Mouse (Mus musculus): Measurements from ENCODE around the gene Iltifb.
"Not testable (repeated sequence)": the region's sequence is repeated elsewhere in the genome, so short reads cannot be mapped to it uniquely, and the experiment has no call there.

Iltifb gene

DNA sequence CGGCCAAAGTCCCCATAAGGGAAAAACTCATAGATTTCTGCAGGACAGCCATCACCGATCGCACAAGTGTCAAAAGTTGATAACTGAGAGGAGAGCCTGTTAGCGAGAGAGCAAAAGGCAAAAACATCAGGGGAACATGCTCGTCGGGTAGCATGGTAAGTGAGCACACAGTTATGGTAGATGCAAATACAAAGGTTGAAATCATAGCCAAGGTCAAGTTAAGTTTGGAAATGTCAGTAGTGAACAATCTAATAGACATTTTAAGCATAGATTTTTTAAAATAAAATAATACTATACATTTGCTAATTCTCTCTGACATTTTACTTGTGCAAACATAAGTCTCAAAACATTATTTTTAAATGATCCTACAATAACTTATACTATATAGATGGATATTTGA, at the start of gene Iltifb:
Gene Iltifb (minus strand): TSS at position 101 of the 400 bp plus-strand sequence.
- no peak for DNase-seq (ENCODE audit: extremely low read depth, insufficient read length, low spot score)

DNA sequence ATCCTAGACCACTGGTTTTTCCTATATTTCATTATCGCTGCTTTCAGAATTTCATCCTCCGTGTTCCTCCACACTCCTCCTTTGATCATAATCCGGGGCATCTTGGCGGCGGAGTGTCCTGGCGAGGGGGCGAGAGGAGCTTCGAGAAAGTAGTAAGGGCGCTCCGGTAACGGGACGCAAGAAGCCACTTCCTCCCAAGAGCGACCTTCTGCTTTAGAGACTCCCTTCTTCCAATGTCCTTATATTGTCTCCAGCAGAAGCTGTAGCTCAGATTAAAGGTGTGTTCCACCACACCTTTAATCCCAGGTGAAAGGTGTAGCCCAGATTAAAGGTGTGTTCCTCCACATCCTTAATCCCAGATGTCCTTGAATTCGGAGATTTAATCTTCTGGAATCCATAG, 48.3 kb upstream of the Iltifb start, which contains the start of gene Gm9046:
Gene Gm9046 (minus strand): TSS at position 101 of the 400 bp plus-strand sequence.
- DNase-seq (ENCODE audit: extremely low read depth, insufficient read length, low spot score) = not testable (repeated sequence)

- DNase-seq (ENCODE audit: extremely low read depth, insufficient read length, low spot score) = not testable (repeated sequence)
Observed at GRCm38 (mm10) chr10:118337731-118338130, 42.9 kb upstream of the Iltifb start, which contains the start of gene Gm9045. TSS of gene Gm9045 (minus strand) at chr10:118337831.

GRCm38 (mm10) chr10:118332308-118332707, 37.5 kb upstream of the Iltifb start, which contains the start of gene Gm9044:
TSS of gene Gm9044 (minus strand) at chr10:118332408.
- DNase-seq (ENCODE audit: extremely low read depth, insufficient read length, low spot score) = not testable (repeated sequence)

DNA sequence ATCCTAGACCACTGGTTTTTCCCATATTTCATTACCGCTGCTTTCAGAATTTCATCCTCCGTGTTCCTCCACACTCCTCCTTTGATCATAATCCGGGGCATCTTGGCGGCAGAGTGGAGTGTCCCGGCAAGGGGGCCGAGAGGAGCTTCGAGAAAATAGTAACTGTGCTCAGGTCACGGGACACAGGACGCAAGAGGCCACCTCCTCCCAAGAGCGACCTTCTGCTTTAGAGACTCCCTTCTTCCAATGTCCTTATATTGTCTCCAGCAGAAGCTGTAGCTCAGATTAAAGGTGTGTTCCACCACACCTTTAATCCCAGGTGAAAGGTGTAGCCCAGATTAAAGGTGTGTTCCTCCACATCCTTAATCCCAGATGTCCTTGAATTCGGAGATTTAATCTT, 32.0 kb upstream of the Iltifb start, which contains the start of gene Gm9040:
Gene Gm9040 (minus strand): TSS at position 101 of the 400 bp plus-strand sequence.
- DNase-seq (ENCODE audit: extremely low read depth, insufficient read length, low spot score) = not testable (repeated sequence)

DNA sequence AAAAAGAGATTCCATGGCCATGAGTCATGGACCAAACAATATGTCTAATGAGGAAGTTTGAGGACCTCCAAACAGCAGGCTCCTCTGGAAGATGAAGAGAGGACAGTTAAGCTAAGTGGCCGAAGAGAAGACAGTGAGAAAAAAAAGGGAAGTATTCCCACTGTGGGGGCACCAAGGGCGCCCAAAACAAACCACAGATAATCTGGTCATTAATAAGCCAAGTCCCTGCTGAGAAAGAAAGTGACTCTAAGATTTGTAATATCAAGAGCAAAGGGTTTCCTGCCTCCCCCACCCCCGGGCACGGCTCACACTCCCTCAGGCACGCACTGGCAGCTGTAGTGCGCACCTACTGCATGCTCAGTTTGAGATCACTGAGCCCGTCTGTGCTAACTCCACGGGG, 24.2 kb upstream of the Iltifb start:
- no peak for DNase-seq (ENCODE audit: extremely low read depth, insufficient read length, low spot score)

GRCm38 (mm10) chr10:118302133-118302532, 7.3 kb upstream of the Iltifb start:
- not testable (repeated sequence) for DNase-seq (ENCODE audit: extremely low read depth, insufficient read length, low spot score)

GRCm38 (mm10) chr10:118283016-118283415, 11.8 kb downstream of the Iltifb start:
- not testable (repeated sequence) for DNase-seq (ENCODE audit: extremely low read depth, insufficient read length, low spot score)

DNA sequence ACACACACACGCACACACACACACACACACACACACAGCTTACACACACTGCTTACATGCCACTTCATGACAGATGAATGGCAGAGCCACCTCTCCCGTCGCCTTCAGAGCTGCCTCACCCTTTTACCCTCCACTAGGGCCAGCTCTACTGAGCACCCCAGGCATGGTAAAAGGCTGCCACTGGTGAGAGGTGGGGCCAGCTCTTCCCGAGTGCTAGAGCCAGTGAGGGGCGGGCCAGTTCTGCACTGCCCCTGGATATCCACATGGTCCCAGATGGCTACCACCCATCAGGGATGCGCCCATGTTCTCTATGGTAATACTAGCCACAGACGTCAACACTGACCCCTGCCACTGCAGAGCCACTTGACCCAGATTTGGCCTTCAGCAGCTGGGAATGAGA, 12.3 kb downstream of the Iltifb start:
- not testable (repeated sequence) for DNase-seq (ENCODE audit: extremely low read depth, insufficient read length, low spot score)

DNA sequence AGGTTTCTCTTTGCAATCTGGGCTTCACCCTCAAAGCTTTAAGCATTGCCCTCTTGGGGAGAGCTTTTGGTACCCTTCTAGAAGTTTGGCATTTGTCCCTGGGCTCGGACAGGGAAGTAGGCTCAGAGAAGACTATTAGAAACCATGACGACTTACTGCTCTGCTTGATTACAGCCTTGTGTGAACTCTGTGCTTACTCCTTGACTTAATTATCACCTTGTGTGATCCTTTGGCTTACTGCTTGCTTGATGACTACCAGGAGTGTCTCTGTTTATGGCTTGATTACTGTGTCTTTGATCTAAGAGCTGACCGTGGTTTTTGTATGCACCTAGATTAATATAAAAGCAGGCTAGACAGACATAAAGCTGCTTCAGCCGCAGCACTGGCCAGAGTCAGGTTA, 16.8 kb downstream of the Iltifb start:
- DNase-seq (ENCODE audit: extremely low read depth, insufficient read length, low spot score) = not testable (repeated sequence)

DNA sequence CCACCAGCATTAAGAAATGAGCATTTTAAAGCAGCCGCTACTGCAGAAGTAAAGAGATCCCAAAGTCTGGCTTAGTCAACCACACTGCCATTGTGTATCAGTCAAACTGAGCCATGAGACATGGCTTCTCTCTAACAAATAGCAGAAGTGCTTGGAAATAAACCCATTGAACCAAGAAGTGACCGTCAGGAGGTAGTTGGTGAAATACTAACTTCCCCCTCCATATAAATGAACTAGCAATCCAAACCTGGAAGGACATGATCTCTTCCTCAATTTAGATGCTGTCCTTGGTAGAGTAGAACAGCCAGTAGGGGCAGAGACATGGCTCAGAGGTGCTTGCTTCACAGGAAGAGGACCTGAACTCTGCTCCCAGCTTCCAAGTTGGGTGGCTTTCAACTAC, 23.4 kb downstream of the Iltifb start:
- DNase-seq (ENCODE audit: extremely low read depth, insufficient read length, low spot score) = not testable (repeated sequence)

GRCm38 (mm10) chr10:118268812-118269211, 26.0 kb downstream of the Iltifb start:
- DNase-seq (ENCODE audit: extremely low read depth, insufficient read length, low spot score) = not testable (repeated sequence)

GRCm38 (mm10) chr10:118258388-118258787, 36.5 kb downstream of the Iltifb start, which contains the start of gene Gm32802:
TSS of gene Gm32802 (plus strand) at chr10:118258688.
- DNase-seq (ENCODE audit: extremely low read depth, insufficient read length, low spot score) = not testable (repeated sequence)

DNA sequence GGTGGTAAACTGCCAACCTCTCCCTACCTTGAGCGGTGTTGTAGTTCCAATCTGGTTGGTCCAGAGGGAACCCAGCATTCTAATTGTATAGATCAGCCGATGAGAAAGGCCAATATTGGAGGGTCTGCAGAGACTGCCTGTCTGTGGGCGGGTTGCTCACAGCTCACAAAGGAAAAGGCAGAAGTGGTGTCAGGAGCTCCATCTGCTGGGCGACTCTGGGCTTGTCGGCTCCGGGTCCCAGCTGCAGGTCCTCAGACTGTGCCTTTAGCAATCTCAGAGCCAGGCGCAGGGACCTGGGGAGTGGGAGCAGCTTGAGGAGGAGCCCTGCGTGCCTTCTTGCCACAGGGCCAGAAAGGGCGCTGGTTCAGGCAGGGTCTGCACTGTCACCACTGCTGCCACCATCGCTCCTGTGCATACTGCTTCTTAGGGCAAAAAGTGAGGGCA, 44.0 kb downstream of the Iltifb start:
- peak; percentile 13 for DNase-seq (ENCODE audit: extremely low read depth, insufficient read length, low spot score)

- DNase-seq (ENCODE audit: extremely low read depth, insufficient read length, low spot score) = not testable (repeated sequence)
Observed at GRCm38 (mm10) chr10:118249006-118249595, 45.7 kb downstream of the Iltifb start.

DNA sequence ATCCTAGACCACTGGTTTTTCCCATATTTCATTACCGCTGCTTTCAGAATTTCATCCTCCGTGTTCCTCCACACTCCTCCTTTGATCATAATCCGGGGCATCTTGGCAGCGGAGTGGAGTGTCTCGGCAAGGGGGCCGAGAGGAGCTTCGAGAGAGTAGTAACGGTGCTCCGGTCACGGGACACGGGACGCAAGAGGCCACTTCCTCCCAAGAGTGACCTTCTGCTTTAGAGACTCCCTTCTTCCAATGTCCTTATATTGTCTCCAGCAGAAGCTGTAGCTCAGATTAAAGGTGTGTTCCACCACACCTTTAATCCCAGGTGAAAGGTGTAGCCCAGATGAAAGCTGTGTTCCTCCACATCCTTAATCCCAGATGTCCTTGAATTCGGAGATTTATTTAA, 54.2 kb downstream of the Iltifb start, which contains the start of gene Gm32717:
Gene Gm32717 (minus strand): TSS at position 101 of the 400 bp plus-strand sequence.
- not testable (repeated sequence) for DNase-seq (ENCODE audit: extremely low read depth, insufficient read length, low spot score)

Measured in 3134 (cell line).